Mouse (Mus musculus) CH12.LX (cell line): ENCODE results near the gene Lsp1. TPM values are rescaled to one million over a fixed set of nuclear protein-coding genes. Genes with fewer than 3 reads are reported as not detected.
A peak's percentile ranks its signal among the peaks of the same experiment; 100 is the strongest.

ENCODE experiments used
- DNase-seq: peaks from one replicate; pipeline ENCODE4 v3.0.0-alpha.2; 2013; ENCODE audit errors: extremely low read depth
- H3K27ac ChIP-seq: 2 replicates; pipeline ENCODE4 v1.5.1; 2012; ENCODE audit warnings: low read depth, mild to moderate bottlenecking, control low read depth, moderate library complexity; ENCODE audit not compliant: insufficient read depth
- H3K27me3 ChIP-seq: replicated peaks from 2 replicates; pipeline ENCODE3; 2012; ENCODE audit warnings: inconsistent platforms
- H3K36me3 ChIP-seq, 2 experiments: replicated peaks in 1 of 2; 2 replicates each; pipeline versions ENCODE3 to v1.6.1; 2012; ENCODE audit warnings: inconsistent platforms in 1 of 2, low read length in 1 of 2, mild to moderate bottlenecking in 1 of 2, mixed read lengths in 1 of 2, moderate library complexity in 1 of 2; ENCODE audit not compliant: control insufficient read depth in 1 of 2, insufficient read depth in 1 of 2
- H3K4me1 ChIP-seq, 2 experiments: 2 replicates each; pipeline ENCODE4 v1.6.1; 2012; ENCODE audit warnings: inconsistent platforms in 1 of 2, moderate library complexity in 1 of 2; ENCODE audit not compliant: insufficient read depth in 2 of 2, control insufficient read depth in 1 of 2
- H3K4me2 ChIP-seq: 2 replicates; pipeline ENCODE4 v1.6.1; 2012; ENCODE audit warnings: low read depth, mild to moderate bottlenecking, control low read depth; ENCODE audit not compliant: poor library complexity, insufficient read depth, severe bottlenecking
- H3K4me3 ChIP-seq, 3 experiments: fragments of 150-350 bp in 1 of 3; sonication (generic) in 1 of 3; replicated peaks in 1 of 3; 2 replicates each; pipeline versions ENCODE3 to v1.5.1; 2011 to 2012; ENCODE audit warnings: low read depth in 2 of 3, low read length in 2 of 3, mild to moderate bottlenecking in 2 of 3, moderate library complexity in 2 of 3, control low read depth in 1 of 3, improper control_type of control experiment in 1 of 3, inconsistent platforms in 1 of 3, mixed read lengths in 1 of 3; ENCODE audit not compliant: poor library complexity in 1 of 3
- H3K79me2 ChIP-seq: replicated peaks from 2 replicates; pipeline ENCODE4 v1.6.1; 2012; ENCODE audit warnings: mild to moderate bottlenecking, moderate library complexity; ENCODE audit not compliant: control insufficient read depth, poor library complexity, insufficient read depth, severe bottlenecking; ENCODE audit errors: extremely low read depth
- H3K9ac ChIP-seq: 2 replicates; pipeline ENCODE4 v1.6.1; 2012; ENCODE audit warnings: low read depth, mild to moderate bottlenecking, control low read depth, moderate library complexity; ENCODE audit not compliant: insufficient read depth
- H3K9me3 ChIP-seq: replicated peaks from 2 replicates; pipeline ENCODE3; 2012; ENCODE audit warnings: low read length, inconsistent platforms, mixed read lengths
- BHLHE40 ChIP-seq: IDR thresholded peaks from 2 replicates; pipeline ENCODE4 v1.6.1; 2011; ENCODE audit warnings: mild to moderate bottlenecking, low read depth, low read length, improper control_type of control experiment
- CHD1 ChIP-seq: IDR thresholded peaks from 2 replicates; pipeline ENCODE4 v1.6.1; 2012; ENCODE audit warnings: low read depth, low read length, improper control_type of control experiment, inconsistent platforms
- ELF1 ChIP-seq: IDR thresholded peaks from 2 replicates; pipeline ENCODE4 v1.6.1; 2014; ENCODE audit warnings: low read depth, mild to moderate bottlenecking, inconsistent platforms, low read length, improper control_type of control experiment
- EP300 ChIP-seq: IDR thresholded peaks from 2 replicates; pipeline ENCODE4 v1.6.1; 2011; ENCODE audit warnings: low read length, improper control_type of control experiment
- ETS1 ChIP-seq: conservative IDR thresholded peaks from 2 replicates; pipeline ENCODE4 v1.6.1; 2012; ENCODE audit warnings: low read depth, mild to moderate bottlenecking, inconsistent platforms, low read length, improper control_type of control experiment, moderate library complexity
- JUN ChIP-seq: IDR thresholded peaks from 2 replicates; pipeline ENCODE4 v1.6.1; 2011; ENCODE audit warnings: low read depth, mild to moderate bottlenecking, low read length, improper control_type of control experiment, moderate library complexity; ENCODE audit not compliant: insufficient read depth
- MAX ChIP-seq: IDR thresholded peaks from 2 replicates; pipeline ENCODE4 v1.6.1; 2011; ENCODE audit warnings: low read length, improper control_type of control experiment
- MEF2A ChIP-seq: IDR thresholded peaks from 2 replicates; pipeline ENCODE4 v1.6.1; 2014; ENCODE audit warnings: low read depth, mild to moderate bottlenecking, inconsistent platforms, low read length, improper control_type of control experiment, borderline replicate concordance
- MXI1 ChIP-seq: IDR thresholded peaks from 2 replicates; pipeline ENCODE4 v1.6.1; 2011; ENCODE audit warnings: mild to moderate bottlenecking, low read depth, low read length, improper control_type of control experiment
- MYC ChIP-seq: IDR thresholded peaks from 2 replicates; pipeline ENCODE4 v1.6.1; 2011; ENCODE audit warnings: low read depth, mild to moderate bottlenecking, improper control_type of control experiment, low read length
- NELFE ChIP-seq: IDR thresholded peaks from 2 replicates; pipeline ENCODE4 v1.6.1; 2011; ENCODE audit warnings: low read depth, low read length, improper control_type of control experiment
- RAD21 ChIP-seq: IDR thresholded peaks from 2 replicates; pipeline ENCODE4 v1.6.1; 2011; ENCODE audit warnings: low read depth, mild to moderate bottlenecking, low read length, improper control_type of control experiment, moderate library complexity
- RCOR1 ChIP-seq: conservative IDR thresholded peaks from 2 replicates; pipeline ENCODE4 v1.6.1; 2012; ENCODE audit warnings: low read depth, mild to moderate bottlenecking, inconsistent platforms, low read length, improper control_type of control experiment
- SMC3 ChIP-seq: IDR thresholded peaks from 2 replicates; pipeline ENCODE4 v1.6.1; 2011; ENCODE audit warnings: low read depth, low read length, improper control_type of control experiment
- TBP ChIP-seq: conservative IDR thresholded peaks from 2 replicates; pipeline ENCODE4 v1.6.1; 2011; ENCODE audit warnings: low read depth, low read length, improper control_type of control experiment
- USF1 ChIP-seq: IDR thresholded peaks from 2 replicates; pipeline ENCODE4 v1.6.1; 2014; ENCODE audit warnings: low read depth, mild to moderate bottlenecking, inconsistent platforms, low read length, improper control_type of control experiment
- USF2 ChIP-seq: conservative IDR thresholded peaks from 2 replicates; pipeline ENCODE4 v1.6.1; 2011; ENCODE audit warnings: low read depth, low read length, improper control_type of control experiment
- dilution Hi-C: fragments of 300-500 bp; cut with MboI; formaldehyde crosslinking; loops from 2 replicates; pipeline ENCODE4 v1.14.3; 2020; ENCODE audit warnings: low sequenced_read_pairs; ENCODE audit not compliant: extremely low pct_unique_long_range_greater_than_20kb, extremely low pct_ligation_motif_present
- in situ Hi-C: fragments of 300-500 bp; cut with MboI; formaldehyde crosslinking; loops from 3 replicates; pipeline ENCODE4 v1.14.3; 2019; ENCODE audit warnings: low sequenced_read_pairs, low pct_ligation_motif_present, low pct_unique_long_range_greater_than_20kb, mixed read lengths
- polyA plus RNA-seq: library from polyadenylated mRNA; unstranded; fragments of >175 nt; gene quantifications from 2 replicates; pipeline ENCODE4 v1.2.1, GENCODE M21; 2012; ENCODE audit warnings: low read depth; ENCODE audit not compliant: insufficient read length
- total RNA-seq, 2 experiments: library from RNA; depleted of rRNA; stranded (reverse); fragments of 300-350 nt in 1 of 2; fragments of >200 nt in 1 of 2; gene quantifications; 2 replicates each; pipeline ENCODE4 v1.2.3; 2012 to 2014

The Lsp1 gene
- total and polyA plus RNA-seq, 3 experiments: 364 to 715 (median 367) TPM

GRCm38 (mm10) chr7:142442908-142443420, 17.6 kb upstream of the Lsp1 start:
- no peak overlapping the region for H3K9ac ChIP-seq
- no peaks in the 10 kb centered on the region for H3K79me2 ChIP-seq
- no peaks in the 10 kb centered on the region for H3K9me3 ChIP-seq
- H3K4me1 ChIP-seq: peaks cover 37 to 59% of the 10 kb centered on the region in 2 experiments
- in situ Hi-C loops (loop anchor here (5.0 kb wide), 2 partner anchors 54 to 234 kb away; partner anchors contain the start of gene Tnnt3), dilution Hi-C loops (no loop called here)
- 0 out of 2 replicates have a peak, but pooled peaks have one; percentile 1 for TF ChIP-seq RAD21
- no peak for TF ChIP-seq EP300
- H3K4me2 ChIP-seq: peak overlapping the region; percentile 32; the same call in 1 of the 2 replicates
- H3K27me3 ChIP-seq: no peaks in the 10 kb centered on the region
- H3K36me3 ChIP-seq: peaks cover 0 to 16% of the 10 kb centered on the region in 2 experiments
- H3K4me3 ChIP-seq: peak overlapping the region in 2 of 3 experiments; percentile 28 to 48
- no peak for DNase-seq
- H3K27ac ChIP-seq: peak overlapping the region; percentile 61

GRCm38 (mm10) chr7:142443474-142443873, 17.1 kb upstream of the Lsp1 start:
- in situ Hi-C loops: loop anchor here (5.0 kb wide), 2 partner anchors 54 to 234 kb away; partner anchors contain the start of gene Tnnt3
- Histone ChIP-seq H3K27ac (no peak overlapping the region; the same call in 1 of the 2 replicates), H3K79me2 (no peaks in the 10 kb centered on the region), H3K9ac (no peak overlapping the region), H3K27me3 (no peaks in the 10 kb centered on the region), H3K4me3 (peak overlapping the region in 1 of 3 experiments; percentile 48), H3K36me3 (peaks cover 0 to 16% of the 10 kb centered on the region in 2 experiments), H3K4me1 (peaks cover 37 to 59% of the 10 kb centered on the region in 2 experiments), H3K4me2 (no peak overlapping the region), H3K9me3 (no peaks in the 10 kb centered on the region)
- TF ChIP-seq MXI1 (peak; percentile 67), TBP (no peak), JUN (no peak), MYC (no peak), CHD1 (no peak)
- dilution Hi-C loops: no loop called here
- DNase-seq: peak; percentile 65

DNA sequence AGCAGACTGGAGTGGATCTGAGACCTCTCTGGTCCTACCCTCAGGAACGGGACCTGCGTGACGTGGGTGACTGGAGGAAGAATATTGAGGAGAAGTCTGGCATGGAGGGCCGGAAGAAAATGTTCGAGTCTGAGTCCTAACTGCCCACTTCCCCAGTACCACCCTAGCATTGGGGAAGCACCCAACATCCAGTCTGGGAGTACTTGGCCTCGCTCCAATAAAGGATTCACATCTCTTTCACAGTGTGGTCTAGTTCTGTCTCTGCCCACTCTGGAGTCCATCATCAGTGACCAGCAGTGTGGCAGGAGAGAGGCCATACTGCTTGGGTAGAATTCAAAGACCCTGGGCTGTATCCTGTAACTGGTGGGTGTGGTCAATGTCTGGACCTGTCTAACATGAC, 16.4 kb upstream of the Lsp1 start:
- H3K27ac ChIP-seq: no peak overlapping the region
- in situ Hi-C loops: loop anchor here (5.0 kb wide), 2 partner anchors 53 to 233 kb away; partner anchors contain the start of gene Tnnt3

More for the DNA sequence above, 16.4 kb upstream of the Lsp1 start:
- no peaks in the 10 kb centered on the region for H3K9me3 ChIP-seq
- peak overlapping the region in 1 of 3 experiments; percentile 13 for H3K4me3 ChIP-seq
- H3K4me1 ChIP-seq: peaks cover 37 to 59% of the 10 kb centered on the region in 2 experiments
- peaks cover 0 to 16% of the 10 kb centered on the region in 2 experiments for H3K36me3 ChIP-seq
- no peaks in the 10 kb centered on the region for H3K79me2 ChIP-seq
- DNase-seq: no peak
- H3K27me3 ChIP-seq: no peaks in the 10 kb centered on the region
- no peak overlapping the region for H3K4me2 ChIP-seq
- dilution Hi-C loops: no loop called here
- H3K9ac ChIP-seq: no peak overlapping the region
- TF ChIP-seq CHD1 (no peak), BHLHE40 (no peak), MEF2A (no peak), ELF1 (no peak), RCOR1 (no peak), JUN (no peak), USF1 (no peak), USF2 (no peak), MAX (no peak), NELFE (no peak), SMC3 (no peak), ETS1 (no peak)
- TF ChIP-seq, all 38 proteins: peak for 0
